Mouse (Mus musculus) forebrain, embryonic 15.5 days (tissue): Measurements from ENCODE around the gene Olfr789. TPM values are rescaled to one million over a fixed set of nuclear protein-coding genes. Genes with fewer than 3 reads are reported as not detected.

ENCODE experiments used
- ATAC-seq: fragments of 200-750 bp; cut with Nextera tagmentation; replicated peaks from 2 replicates; pipeline ENCODE4 v1.8.0; 2017; ENCODE audit warnings: mild to moderate bottlenecking, moderate TSS enrichment, moderate library complexity
- H3K27ac ChIP-seq: fragments of 300-500 bp; sonication (generic); replicated peaks from 2 replicates; pipeline ENCODE4 v1.5.1; 2015; ENCODE audit warnings: mild to moderate bottlenecking, inconsistent platforms
- H3K27me3 ChIP-seq: fragments of 300-500 bp; sonication (generic); 2 replicates; pipeline ENCODE4 v1.6.1; 2015; ENCODE audit warnings: inconsistent platforms
- H3K36me3 ChIP-seq: fragments of 300-500 bp; sonication (generic); 2 replicates; pipeline ENCODE4 v1.6.1; 2015; ENCODE audit warnings: mild to moderate bottlenecking, inconsistent platforms
- H3K4me1 ChIP-seq: fragments of 300-500 bp; sonication (generic); 2 replicates; pipeline ENCODE4 v1.6.1; 2015; ENCODE audit warnings: inconsistent platforms
- H3K4me2 ChIP-seq: fragments of 300-500 bp; sonication (generic); replicated peaks from 2 replicates; pipeline ENCODE4 v1.6.1; 2015; ENCODE audit warnings: mild to moderate bottlenecking, inconsistent platforms
- H3K4me3 ChIP-seq: fragments of 300-500 bp; sonication (generic); 2 replicates; pipeline ENCODE4 v1.5.1; 2015; ENCODE audit warnings: mild to moderate bottlenecking, inconsistent platforms
- H3K9ac ChIP-seq: fragments of 300-500 bp; sonication (generic); replicated peaks from 2 replicates; pipeline ENCODE4 v1.6.1; 2015; ENCODE audit warnings: mild to moderate bottlenecking, inconsistent platforms
- H3K9me3 ChIP-seq: fragments of 300-500 bp; sonication (generic); 2 replicates; pipeline ENCODE4 v1.6.1; 2016; ENCODE audit warnings: inconsistent platforms
- WGBS: fragments of 180-500 bp; shearing (Covaris S2); methylation state at CpG from one replicate; pipeline ENCODE4 v1.1.7; 2015; ENCODE audit warnings: mixed read lengths; 5-methylcytosine and 5-hydroxymethylcytosine counted together
- polyA plus RNA-seq: library from polyadenylated mRNA; unstranded; fragments of >200 nt; fragmentation: Nextera tagmentation; extraction: Ambion mirVana; gene quantifications from 2 replicates; pipeline ENCODE4 v1.2.1, GENCODE M21; 2015

Olfr789 gene
- polyA plus RNA-seq = not detected in 2 replicates

DNA sequence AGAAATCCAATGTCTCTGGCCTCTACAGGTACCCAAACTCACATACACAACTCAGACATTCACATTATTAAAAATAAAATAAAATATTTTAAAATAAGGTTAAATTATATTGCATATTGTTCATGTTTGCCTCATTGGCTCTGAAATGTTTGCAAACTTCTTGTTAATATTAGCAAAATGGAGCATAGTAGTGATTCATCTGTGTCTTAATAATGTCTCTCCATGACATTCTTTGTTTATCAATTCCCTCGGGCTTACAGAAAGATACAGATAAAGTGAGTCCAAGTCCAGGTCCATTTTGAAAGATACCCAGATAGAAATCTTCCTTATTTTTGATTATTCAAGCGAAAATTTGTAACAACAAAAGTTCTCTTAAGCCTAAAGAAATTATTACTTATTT, at the start of gene Olfr789:
Olfr789 (plus strand) TSS at position 301 of the 400 bp plus-strand sequence.
- H3K27ac ChIP-seq = no peak within 1 kb of the TSS

GRCm38 (mm10) chr10:129461562-129461961, 23.0 kb upstream of the Olfr789 start, which contains the start of gene Olfr787:
Gene Olfr787 (plus strand): TSS chr10:129461862.
- WGBS = 86% methylated on average over 3 of the region's 3 CpGs
- ATAC-seq = no peak
- Histone ChIP-seq H3K4me3 (no peak within 1 kb of the TSS), H3K9ac (no peak within 1 kb of the TSS), H3K36me3 (no peaks in the 10 kb centered on the region), H3K4me2 (no peak within 1 kb of the TSS), H3K9me3 (no peaks in the 10 kb centered on the region), H3K27ac (no peak within 1 kb of the TSS), H3K4me1 (no peaks in the 10 kb centered on the region), H3K27me3 (no peaks in the 10 kb centered on the region)

More for the DNA sequence above, at the start of gene Olfr789:
- Histone ChIP-seq H3K4me1 (no peaks in the 10 kb centered on the region), H3K27me3 (no peaks in the 10 kb centered on the region), H3K9ac (no peak within 1 kb of the TSS), H3K4me2 (no peak within 1 kb of the TSS), H3K4me3 (no peak within 1 kb of the TSS), H3K36me3 (no peaks in the 10 kb centered on the region), H3K9me3 (no peaks in the 10 kb centered on the region)
- no peak for ATAC-seq
- 64% methylated on average over 2 of the region's 2 CpGs for WGBS

DNA sequence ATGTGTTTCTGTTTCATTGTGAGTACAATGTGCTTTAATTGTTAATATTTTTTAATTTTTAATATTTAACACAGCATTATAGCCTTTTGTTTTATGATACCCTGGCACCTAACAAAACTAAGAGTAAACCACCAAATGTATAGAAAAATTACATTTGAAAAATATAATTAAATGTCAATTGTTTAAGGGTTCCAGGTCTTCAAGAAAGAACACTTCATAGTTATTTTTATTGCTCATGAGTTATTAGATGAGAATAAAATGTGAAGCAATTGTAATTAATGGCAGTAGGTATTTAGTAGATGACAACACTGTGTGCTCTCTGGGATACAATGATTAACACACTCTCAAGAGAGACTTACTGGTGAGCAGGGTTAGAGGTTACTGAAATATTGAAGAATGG, 13.9 kb upstream of the Olfr789 start, which contains the start of gene Olfr788:
Olfr788 (plus strand) TSS at position 301 of the 400 bp plus-strand sequence.
- no peak within 1 kb of the TSS for H3K27ac ChIP-seq
- no peak within 1 kb of the TSS for H3K4me2 ChIP-seq
- H3K4me1 ChIP-seq = no peaks in the 10 kb centered on the region
- H3K9me3 ChIP-seq = no peaks in the 10 kb centered on the region
- no peak within 1 kb of the TSS for H3K9ac ChIP-seq
- H3K27me3 ChIP-seq = no peaks in the 10 kb centered on the region
- H3K36me3 ChIP-seq = no peaks in the 10 kb centered on the region
- H3K4me3 ChIP-seq = no peak within 1 kb of the TSS
- no peak for ATAC-seq

DNA sequence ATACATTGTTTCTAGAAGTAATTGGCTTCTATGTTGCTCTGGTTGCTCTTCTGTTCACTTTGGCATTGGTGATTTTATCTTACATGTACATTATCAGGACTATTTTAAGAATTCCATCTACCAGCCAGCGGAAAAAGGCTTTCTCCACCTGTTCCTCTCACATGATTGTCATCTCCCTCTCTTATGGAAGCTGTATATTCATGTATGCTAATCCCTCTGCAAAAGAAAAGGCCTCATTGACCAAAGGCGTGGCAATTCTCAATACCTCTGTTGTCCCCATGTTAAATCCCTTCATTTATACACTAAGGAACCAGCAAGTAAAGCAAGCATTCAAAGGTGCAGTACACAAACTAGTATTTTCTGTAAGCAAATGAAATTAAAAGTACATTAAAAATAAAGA, 11.3 kb upstream of the Olfr789 start:
- Histone ChIP-seq H3K4me3 (no peak overlapping the region), H3K9ac (no peak overlapping the region), H3K4me1 (no peaks in the 10 kb centered on the region), H3K27me3 (no peaks in the 10 kb centered on the region), H3K9me3 (no peaks in the 10 kb centered on the region), H3K4me2 (no peak overlapping the region), H3K27ac (no peak overlapping the region), H3K36me3 (no peaks in the 10 kb centered on the region)
- no peak for ATAC-seq
- 28% methylated on average over 2 of the region's 2 CpGs for WGBS

DNA sequence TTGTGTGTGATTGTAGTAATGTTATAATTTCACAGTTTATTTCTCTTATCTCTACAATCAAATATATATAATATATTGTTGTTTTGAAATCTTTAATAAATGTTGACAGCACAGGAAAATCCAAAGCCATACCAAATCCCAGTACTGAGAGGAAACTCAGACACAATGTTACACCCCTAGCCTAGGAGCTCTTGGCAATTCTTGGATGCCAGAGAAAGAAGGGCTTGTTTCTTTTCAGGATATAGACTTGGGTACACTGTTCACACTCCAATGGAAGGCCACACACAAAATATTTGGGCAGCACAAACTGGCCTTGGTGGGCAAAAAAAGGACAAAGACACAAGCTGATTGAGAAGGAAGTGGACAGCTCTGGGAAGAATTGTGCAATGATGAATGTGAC, 10.8 kb upstream of the Olfr789 start:
- no peaks in the 10 kb centered on the region for H3K4me1 ChIP-seq
- H3K9me3 ChIP-seq = no peaks in the 10 kb centered on the region
- H3K27me3 ChIP-seq = no peaks in the 10 kb centered on the region
- H3K4me2 ChIP-seq = no peak overlapping the region
- H3K27ac ChIP-seq = no peak overlapping the region
- no peak overlapping the region for H3K9ac ChIP-seq
- no peak overlapping the region for H3K4me3 ChIP-seq
- no peaks in the 10 kb centered on the region for H3K36me3 ChIP-seq
- no peak for ATAC-seq

DNA sequence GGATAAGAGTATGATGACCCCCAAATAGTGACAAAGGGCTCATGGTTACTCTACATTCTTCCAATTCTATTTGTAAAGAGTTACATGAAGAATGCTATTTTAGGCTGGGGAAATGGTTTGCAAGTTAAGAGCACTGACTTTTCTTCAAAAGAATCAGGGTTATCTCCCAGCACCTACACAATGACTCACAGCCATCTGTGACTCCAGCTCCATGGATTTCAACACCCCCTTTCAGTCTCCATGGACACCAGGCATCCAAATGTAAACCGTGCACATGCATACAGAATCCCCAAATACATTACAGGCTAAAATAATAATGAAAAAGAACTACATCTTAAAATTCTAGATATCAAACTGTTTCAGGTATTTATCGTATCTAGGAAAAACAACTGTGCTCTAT, 5.5 kb downstream of the Olfr789 start:
- Histone ChIP-seq H3K4me1 (no peaks in the 10 kb centered on the region), H3K36me3 (no peaks in the 10 kb centered on the region), H3K9me3 (no peaks in the 10 kb centered on the region), H3K9ac (no peak overlapping the region), H3K4me3 (no peak overlapping the region), H3K27ac (no peak overlapping the region), H3K4me2 (no peak overlapping the region), H3K27me3 (no peaks in the 10 kb centered on the region)
- ATAC-seq = no peak
- 86% methylated on average over 2 of the region's 2 CpGs for WGBS

GRCm38 (mm10) chr10:129498192-129498591, 13.6 kb downstream of the Olfr789 start, which contains the start of gene Olfr790:
Gene Olfr790 (plus strand): TSS chr10:129498492.
- Histone ChIP-seq H3K27me3 (no peaks in the 10 kb centered on the region), H3K36me3 (no peaks in the 10 kb centered on the region), H3K4me1 (no peaks in the 10 kb centered on the region), H3K4me3 (no peak within 1 kb of the TSS), H3K27ac (no peak within 1 kb of the TSS), H3K9me3 (no peaks in the 10 kb centered on the region), H3K4me2 (no peak within 1 kb of the TSS), H3K9ac (no peak within 1 kb of the TSS)
- ATAC-seq = no peak

DNA sequence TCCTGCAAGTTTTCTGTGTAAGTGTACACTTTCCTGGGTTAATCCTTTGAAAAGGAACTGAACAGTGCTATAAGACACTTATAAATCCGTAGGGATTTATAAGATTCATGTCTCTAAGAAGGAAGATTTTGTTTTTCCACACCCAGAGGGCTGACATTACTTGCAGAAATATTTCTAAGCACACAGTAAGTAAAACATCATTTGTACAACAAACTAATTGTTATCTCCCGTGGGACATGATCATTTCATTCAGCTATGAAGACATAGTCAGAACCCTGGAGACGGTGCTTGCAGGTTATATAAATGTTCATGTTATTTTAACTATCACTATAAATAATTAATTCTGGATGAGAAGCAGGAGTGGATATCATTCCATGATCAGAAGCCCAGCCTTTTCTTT, 36.9 kb downstream of the Olfr789 start, which contains the start of gene Olfr791:
Olfr791 (plus strand) TSS at position 301 of the 400 bp plus-strand sequence.
- no peaks in the 10 kb centered on the region for H3K36me3 ChIP-seq
- no peak within 1 kb of the TSS for H3K27ac ChIP-seq
- no peaks in the 10 kb centered on the region for H3K4me1 ChIP-seq
- H3K4me3 ChIP-seq = no peak within 1 kb of the TSS
- H3K9me3 ChIP-seq = no peaks in the 10 kb centered on the region
- H3K4me2 ChIP-seq = no peak within 1 kb of the TSS
- 79% methylated on average over 3 of the region's 3 CpGs for WGBS
- no peaks in the 10 kb centered on the region for H3K27me3 ChIP-seq
- no peak within 1 kb of the TSS for H3K9ac ChIP-seq
- no peak for ATAC-seq

DNA sequence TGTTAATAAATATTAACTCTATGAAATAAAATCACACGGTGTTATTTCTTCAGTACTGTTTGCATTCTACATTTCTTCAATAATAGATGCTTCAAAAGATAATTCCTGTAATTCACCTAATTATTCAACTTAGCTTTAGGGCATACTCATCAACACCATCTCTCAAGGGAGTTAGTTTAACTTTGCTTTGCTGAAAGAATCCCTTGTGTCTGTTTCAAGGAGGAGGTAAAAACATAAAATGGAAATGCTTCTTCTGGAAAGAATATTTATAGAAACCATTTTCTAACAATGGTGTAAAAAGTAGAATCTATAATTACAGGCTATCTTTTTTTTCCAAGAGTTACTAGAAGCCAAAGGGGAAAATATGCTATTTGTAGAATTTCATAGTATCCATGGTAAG, 54.3 kb downstream of the Olfr789 start, which contains the start of gene Olfr792:
Olfr792 (plus strand) TSS at position 301 of the 400 bp plus-strand sequence.
- no peak within 1 kb of the TSS for H3K4me2 ChIP-seq
- H3K4me3 ChIP-seq = no peak within 1 kb of the TSS
- ATAC-seq = no peak
- no peak within 1 kb of the TSS for H3K9ac ChIP-seq
- H3K9me3 ChIP-seq = no peaks in the 10 kb centered on the region
- 92% methylated on average over 1 of the region's 1 CpGs for WGBS
- H3K4me1 ChIP-seq = no peaks in the 10 kb centered on the region
- no peaks in the 10 kb centered on the region for H3K27me3 ChIP-seq
- no peaks in the 10 kb centered on the region for H3K36me3 ChIP-seq
- no peak within 1 kb of the TSS for H3K27ac ChIP-seq

Other genes starting within 250 kb of the Olfr789 start
- gene Olfr774, start 248.5 kb upstream of the Olfr789 start, polyA plus RNA-seq = not detected in 2 replicates
- gene Olfr775, start 236.3 kb upstream of the Olfr789 start, polyA plus RNA-seq = not detected in 2 replicates
- gene Olfr776, start 225.6 kb upstream of the Olfr789 start, polyA plus RNA-seq = not detected in 2 replicates
- gene Olfr777, start 213.3 kb upstream of the Olfr789 start, polyA plus RNA-seq = not detected in 2 replicates
- not detected in 2 replicates for gene Olfr780, start 166.6 kb upstream of the Olfr789 start, polyA plus RNA-seq
- not detected in 2 replicates for gene Olfr781, start 155.9 kb upstream of the Olfr789 start, polyA plus RNA-seq
- not detected in 2 replicates for gene Olfr782, start 135.9 kb upstream of the Olfr789 start, polyA plus RNA-seq
- 0.05 TPM in 2 replicates for gene Olfr784, start 100.7 kb upstream of the Olfr789 start, polyA plus RNA-seq
- not detected in 2 replicates for gene Olfr785, start 79.3 kb upstream of the Olfr789 start, polyA plus RNA-seq
- gene Olfr786, start 57.4 kb upstream of the Olfr789 start, polyA plus RNA-seq = not detected in 2 replicates
- gene Olfr787, start 22.9 kb upstream of the Olfr789 start, polyA plus RNA-seq = not detected in 2 replicates
- gene Olfr788, start 13.8 kb upstream of the Olfr789 start, polyA plus RNA-seq = not detected in 2 replicates
- not detected in 2 replicates for gene Olfr790, start 13.7 kb downstream of the Olfr789 start, polyA plus RNA-seq
- gene Olfr791, start 37.0 kb downstream of the Olfr789 start, polyA plus RNA-seq = not detected in 2 replicates
- not detected in 2 replicates for gene Olfr792, start 54.4 kb downstream of the Olfr789 start, polyA plus RNA-seq
- not detected in 2 replicates for gene Olfr794, start 82.9 kb downstream of the Olfr789 start, polyA plus RNA-seq
- not detected in 2 replicates for gene Olfr796, start 127.8 kb downstream of the Olfr789 start, polyA plus RNA-seq
- not detected in 2 replicates for gene Olfr798, start 143.2 kb downstream of the Olfr789 start, polyA plus RNA-seq
- gene Olfr799, start 152.7 kb downstream of the Olfr789 start, polyA plus RNA-seq = not detected in 2 replicates
- gene Olfr800, start 172.9 kb downstream of the Olfr789 start, polyA plus RNA-seq = not detected in 2 replicates
- not detected in 2 replicates for gene Olfr801, start 189.1 kb downstream of the Olfr789 start, polyA plus RNA-seq
- 0.06 TPM in 1 of 2 replicates, not detected in the other for gene Olfr802, start 203.4 kb downstream of the Olfr789 start, polyA plus RNA-seq
- not detected in 2 replicates for gene Olfr803, start 209.5 kb downstream of the Olfr789 start, polyA plus RNA-seq
- not detected in 2 replicates for gene Olfr804, start 218.5 kb downstream of the Olfr789 start, polyA plus RNA-seq
- not detected in 2 replicates for gene Olfr805, start 244.6 kb downstream of the Olfr789 start, polyA plus RNA-seq